Mouse (Mus musculus) lung, adult 10 weeks (tissue): ENCODE results near the gene C1rl. TPM values are rescaled to one million over a fixed set of nuclear protein-coding genes. Genes with fewer than 3 reads are reported as not detected.

Experiments used
- polyA plus RNA-seq: library from polyadenylated mRNA; stranded (reverse); fragments of 350-450 nt; fragmentation: Illumina TruSeq; extraction: RNeasy Lipid Tissue Mini Kit (QIAGEN cat#74804); gene quantifications from one replicate; pipeline ENCODE4 v1.2.3, GENCODE M21; 2014; ENCODE audit warnings: low read depth, low replicate concordance; ENCODE audit not compliant: insufficient read depth

The C1rl gene
- 3.7 TPM for polyA plus RNA-seq

DNA sequence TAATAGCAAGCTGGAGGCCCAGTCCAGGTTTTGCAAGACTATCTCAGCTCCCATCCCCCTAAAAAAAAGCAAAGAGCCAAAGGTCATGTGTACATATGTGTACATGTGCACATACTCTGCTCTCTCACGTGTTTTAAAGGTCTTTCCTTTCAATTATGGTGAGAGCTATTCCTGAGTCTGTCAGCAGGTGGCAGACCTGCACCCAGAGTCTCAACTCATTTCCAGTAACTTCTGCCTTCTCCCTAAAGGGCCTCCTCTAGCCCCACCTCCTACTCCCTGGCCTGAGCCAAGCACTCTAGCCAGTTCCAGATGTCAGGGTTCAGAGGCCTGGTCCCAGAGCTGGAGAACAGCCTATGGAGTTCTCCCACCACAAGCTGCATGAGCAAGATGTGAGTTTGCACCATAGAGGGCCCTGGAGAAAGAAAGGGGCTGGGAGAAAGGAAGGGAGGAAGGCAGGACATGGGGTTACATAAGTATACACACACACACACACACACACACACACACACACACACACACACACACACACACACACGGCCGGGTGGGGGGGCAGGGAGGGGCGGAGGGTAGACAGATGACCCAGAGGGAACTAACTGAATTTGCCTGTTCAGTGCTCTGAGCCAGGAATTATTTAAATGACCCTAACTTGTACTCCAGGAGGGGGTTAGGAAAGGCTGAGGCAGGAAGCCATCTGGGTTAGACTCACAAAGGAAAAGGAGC, at the start of gene C1rl:
C1rl (plus strand) TSS at position 272 of the 720 bp plus-strand sequence.

DNA sequence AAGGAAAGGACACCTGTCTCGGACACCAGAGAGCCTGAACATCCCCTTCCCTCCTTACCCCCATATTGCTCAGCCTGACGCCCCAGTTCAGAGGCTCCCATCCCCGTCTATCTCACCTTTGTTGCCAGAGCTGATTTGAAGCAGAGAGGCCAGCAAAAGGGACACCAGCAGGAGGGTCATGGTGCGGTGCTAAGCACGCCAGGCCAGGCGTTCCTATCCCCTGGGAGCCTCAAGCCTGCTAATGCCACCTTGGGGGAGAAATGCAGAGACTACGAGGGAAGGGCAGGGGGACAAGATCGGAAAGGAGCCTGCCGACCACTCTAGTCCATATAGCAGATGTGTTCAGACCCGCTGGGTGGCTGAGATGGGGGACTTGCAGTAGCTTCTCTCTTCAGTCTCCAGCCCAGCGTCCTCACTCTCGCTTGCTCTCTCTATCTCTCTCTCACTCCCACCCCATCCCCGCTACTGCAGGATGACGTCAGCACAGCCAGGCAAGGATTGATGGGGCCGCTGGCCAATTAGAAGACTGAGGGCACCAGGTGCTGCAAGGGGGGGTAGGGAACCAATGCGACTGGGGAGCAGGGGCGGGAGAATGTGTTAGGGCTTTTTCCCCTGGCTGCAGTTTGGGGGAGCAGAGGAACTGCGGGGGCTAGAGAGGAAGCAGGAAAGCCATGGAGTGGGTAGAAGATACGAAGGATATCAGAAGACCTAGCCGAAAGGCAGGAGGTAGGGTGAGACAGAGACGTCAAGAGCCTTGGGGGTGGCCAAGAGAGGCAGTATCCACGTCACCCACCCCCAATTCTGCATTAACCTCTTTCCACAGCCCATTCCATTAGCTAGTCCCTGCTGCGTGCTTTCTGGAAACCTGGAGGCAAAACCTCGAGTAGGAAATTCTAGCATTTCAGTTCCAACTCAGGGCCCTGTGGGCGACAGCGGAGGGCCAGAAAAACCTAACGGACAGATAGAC, 28.3 kb upstream of the C1rl start, which contains the start of gene Clstn3:
Clstn3 (minus strand) TSS at position 490 of the 967 bp plus-strand sequence.

DNA sequence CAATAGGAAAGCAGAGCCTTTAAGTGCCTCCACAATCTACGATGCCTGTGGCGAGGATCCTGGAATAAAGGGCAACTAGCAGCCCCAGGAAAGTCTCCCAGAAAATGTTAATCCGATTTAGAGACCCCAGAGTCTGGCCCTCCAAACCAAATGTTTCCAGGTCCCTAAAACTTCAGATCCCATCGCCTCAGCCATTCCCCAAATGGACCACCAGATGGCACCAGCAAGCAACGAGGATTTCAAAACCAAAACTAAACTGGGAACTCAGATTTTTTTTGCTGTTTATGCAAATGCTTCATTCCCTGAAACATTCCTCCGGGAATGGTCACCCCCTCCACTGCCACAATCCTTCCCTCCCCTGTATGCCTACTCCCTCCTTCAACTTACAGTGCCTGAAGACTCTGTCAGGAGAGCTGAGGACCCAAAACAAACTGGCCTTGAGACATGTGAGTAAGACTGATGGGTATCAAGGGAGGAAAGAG, 19.5 kb downstream of the C1rl start, which contains the start of gene C1ra:
C1ra (plus strand) TSS at position 51 of the 482 bp plus-strand sequence.

DNA sequence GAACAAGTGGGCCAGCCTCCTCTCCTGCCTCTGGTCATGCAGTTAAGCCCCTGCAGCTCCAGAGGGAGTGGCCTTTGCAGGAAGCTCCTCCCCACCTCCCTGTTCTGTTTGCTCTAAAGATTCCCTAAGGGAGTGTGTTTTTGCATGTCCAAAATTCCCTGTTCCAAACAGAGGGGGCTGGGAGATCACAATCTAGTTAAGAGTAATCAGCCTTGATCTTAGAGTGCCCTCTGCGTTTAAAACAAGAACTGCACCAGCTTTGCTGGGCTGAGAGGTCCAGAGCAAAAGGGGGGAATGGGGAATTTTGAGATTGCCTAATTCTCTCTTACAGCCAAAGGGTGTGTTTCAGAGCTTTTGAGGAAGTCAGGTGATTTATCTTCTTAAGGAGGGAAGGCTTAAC, 49.4 kb downstream of the C1rl start, which contains the start of gene C1s1:
C1s1 (minus strand) TSS at position 76 of the 400 bp plus-strand sequence.

Other genes with a start within 250 kb of the C1rl start
- gene Cd163, start 188.5 kb upstream of the C1rl start, polyA plus RNA-seq, result 2.9 TPM
- gene Pex5, start 78.0 kb upstream of the C1rl start, polyA plus RNA-seq, result 16.2 TPM
- gene Clstn3, start 28.3 kb upstream of the C1rl start, polyA plus RNA-seq, result 2.1 TPM
- 40.1 TPM for gene C1ra, start 19.3 kb downstream of the C1rl start, polyA plus RNA-seq
- gene C1s1, start 49.2 kb downstream of the C1rl start, polyA plus RNA-seq, result 74.9 TPM
- gene C1rb, start 77.2 kb downstream of the C1rl start, polyA plus RNA-seq, result not detected
- gene C1s2, start 143.0 kb downstream of the C1rl start, polyA plus RNA-seq, result not detected
- 29.1 TPM for gene Lpcat3, start 169.9 kb downstream of the C1rl start, polyA plus RNA-seq
- gene Emg1, start 219.1 kb downstream of the C1rl start, polyA plus RNA-seq, result 102 TPM
- 92.0 TPM for gene Phb2, start 219.2 kb downstream of the C1rl start, polyA plus RNA-seq
- gene Ptpn6, start 245.6 kb downstream of the C1rl start, polyA plus RNA-seq, result 42.2 TPM
- 242 TPM for gene Grcc10, start 248.3 kb downstream of the C1rl start, polyA plus RNA-seq